Mouse (Mus musculus) thymus, adult 18-20 months (tissue): Measurements from ENCODE around the gene Gpatch3.

Experiments used
- DNase-seq, 2 experiments: peaks; one replicate each; pipeline ENCODE4 v3.0.0; 2022; ENCODE audit warnings: mixed read lengths in 2 of 2

Gene Gpatch3

GRCm38 (mm10) chr4:133574070-133574842 lies at the start of gene Gpatch3:
Gene Gpatch3 (plus strand): TSS chr4:133574745.
- DNase-seq: peak; percentile 65 to 72

- no peak for DNase-seq
Measured at GRCm38 (mm10) chr4:133527788-133528187, 46.8 kb upstream of the Gpatch3 start.

DNA sequence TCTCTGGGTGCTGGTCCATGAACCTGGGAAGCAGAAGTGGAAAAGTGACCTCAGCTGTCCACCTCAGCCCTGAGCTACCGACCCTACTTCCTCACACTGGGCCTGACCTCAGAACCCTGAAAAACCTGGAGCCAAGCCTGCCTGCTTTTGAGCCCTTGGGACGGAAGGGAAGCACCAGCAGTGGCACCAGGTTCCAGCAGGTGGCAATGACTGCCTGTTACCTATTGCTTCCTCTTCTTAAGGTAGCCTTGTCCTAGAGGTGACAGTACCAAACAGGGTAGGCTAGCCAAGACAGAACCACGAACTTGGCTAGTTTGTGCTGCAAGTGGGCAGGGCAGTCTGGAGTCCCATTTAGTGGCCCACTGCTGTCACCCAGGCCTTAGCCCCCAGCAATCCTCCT lies 41.8 kb upstream of the Gpatch3 start:
- no peak for DNase-seq

DNA sequence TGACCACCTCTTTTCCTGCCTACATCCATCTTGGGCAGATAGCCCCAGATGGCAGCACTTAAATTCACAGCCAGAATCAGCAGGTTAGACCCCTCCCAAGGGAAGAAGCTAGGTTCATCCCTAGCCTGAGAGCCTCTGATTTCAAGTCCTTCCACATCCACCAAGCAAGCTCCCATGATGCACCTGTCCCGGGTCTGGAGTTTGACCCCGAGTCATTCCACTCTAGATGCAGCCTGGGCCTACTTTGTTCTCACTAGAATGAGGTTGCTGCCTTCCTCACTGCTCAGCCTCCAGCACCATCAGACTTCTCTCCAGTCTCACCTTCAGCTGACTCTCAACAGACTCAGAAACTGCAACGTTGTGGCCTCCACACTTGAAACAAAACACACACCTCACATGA lies 38.5 kb upstream of the Gpatch3 start:
- DNase-seq: no peak

DNA sequence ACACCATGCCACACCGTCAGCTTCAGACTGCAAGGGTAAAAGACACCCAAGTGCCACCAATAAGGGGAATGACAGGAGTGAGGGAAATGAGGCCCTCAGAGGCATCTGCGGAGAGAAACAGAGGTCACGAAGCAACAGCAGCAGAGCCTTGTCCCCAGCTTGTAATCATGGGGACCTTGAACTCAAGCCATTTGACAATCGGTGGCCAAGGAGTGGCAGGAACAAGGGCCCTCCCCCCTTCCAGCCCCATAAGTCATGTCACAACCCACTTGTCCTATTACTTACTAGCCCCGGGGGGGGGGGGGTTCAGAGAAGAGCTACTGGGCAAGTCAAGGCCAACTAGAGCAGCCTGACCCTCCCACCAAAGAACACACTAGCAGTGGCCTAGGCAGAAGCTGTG lies 37.9 kb upstream of the Gpatch3 start:
- DNase-seq: no peak

- DNase-seq: peak; percentile 94 to 95
Measured at GRCm38 (mm10) chr4:133545272-133546231, 29.0 kb upstream of the Gpatch3 start, which contains the start of gene Nudc. Gene Nudc (minus strand): TSS chr4:133545996.

DNA sequence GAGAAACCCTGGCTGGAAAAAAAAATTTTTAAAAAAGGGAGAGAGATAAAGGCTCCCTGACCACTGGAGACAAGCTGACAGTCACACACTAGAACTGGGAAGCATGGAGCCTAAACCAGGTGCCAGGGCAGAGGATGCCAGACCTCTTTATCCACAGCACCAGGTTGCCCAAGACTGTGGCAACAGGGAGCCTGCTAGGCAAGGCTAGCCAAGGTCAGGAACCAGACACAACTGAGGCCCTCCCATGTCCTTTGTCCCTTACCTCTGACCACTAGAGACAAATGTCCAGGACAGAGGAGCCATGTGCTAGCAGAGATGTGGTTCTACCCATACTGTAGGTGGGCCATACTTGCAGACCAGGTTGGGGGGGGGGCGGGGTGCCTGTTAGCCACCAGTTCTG lies 22.5 kb upstream of the Gpatch3 start:
- DNase-seq: no peak

GRCm38 (mm10) chr4:133552768-133553447 lies 21.6 kb upstream of the Gpatch3 start, which contains the start of gene Nr0b2:
Gene Nr0b2 (plus strand): TSS chr4:133553376.
- DNase-seq: no peak

DNA sequence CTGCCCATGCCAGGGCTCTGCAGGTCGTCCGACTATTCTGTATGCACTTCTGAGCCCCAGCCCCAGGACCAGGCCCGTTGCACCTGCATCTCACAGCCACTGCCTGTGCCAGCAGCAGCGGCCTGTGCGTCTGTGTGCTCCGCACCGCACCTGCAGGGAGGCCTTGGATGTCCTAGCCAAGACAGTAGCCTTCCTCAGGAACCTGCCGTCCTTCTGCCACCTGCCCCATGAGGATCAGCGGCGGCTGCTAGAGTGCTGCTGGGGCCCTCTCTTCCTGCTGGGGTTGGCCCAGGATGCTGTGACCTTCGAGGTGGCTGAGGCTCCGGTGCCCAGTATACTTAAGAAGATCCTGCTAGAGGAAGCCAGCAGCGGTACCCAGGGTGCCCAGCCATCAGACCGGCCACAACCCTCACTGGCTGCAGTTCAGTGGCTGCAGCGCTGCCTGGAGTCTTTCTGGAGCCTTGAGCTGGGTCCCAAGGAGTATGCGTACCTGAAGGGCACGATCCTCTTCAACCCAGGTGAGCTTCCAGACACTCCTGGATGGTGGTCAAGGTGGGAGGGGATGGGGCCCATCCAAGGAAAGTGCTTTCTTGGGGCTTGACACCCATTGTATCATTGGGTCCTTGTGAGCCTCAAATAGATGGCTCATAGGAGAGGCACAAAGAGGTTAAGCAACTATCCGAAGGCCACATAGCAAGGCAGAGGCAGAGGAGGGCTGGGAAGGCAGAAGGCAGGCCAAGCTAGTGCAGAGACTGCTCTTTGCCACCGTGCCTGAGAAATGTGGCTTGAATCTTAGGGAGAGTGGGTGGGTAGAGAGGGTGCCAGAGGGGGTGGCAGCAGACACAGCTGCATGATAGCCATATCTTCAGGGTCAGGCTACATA lies 20.9 kb upstream of the Gpatch3 start:
- no peak for DNase-seq

DNA sequence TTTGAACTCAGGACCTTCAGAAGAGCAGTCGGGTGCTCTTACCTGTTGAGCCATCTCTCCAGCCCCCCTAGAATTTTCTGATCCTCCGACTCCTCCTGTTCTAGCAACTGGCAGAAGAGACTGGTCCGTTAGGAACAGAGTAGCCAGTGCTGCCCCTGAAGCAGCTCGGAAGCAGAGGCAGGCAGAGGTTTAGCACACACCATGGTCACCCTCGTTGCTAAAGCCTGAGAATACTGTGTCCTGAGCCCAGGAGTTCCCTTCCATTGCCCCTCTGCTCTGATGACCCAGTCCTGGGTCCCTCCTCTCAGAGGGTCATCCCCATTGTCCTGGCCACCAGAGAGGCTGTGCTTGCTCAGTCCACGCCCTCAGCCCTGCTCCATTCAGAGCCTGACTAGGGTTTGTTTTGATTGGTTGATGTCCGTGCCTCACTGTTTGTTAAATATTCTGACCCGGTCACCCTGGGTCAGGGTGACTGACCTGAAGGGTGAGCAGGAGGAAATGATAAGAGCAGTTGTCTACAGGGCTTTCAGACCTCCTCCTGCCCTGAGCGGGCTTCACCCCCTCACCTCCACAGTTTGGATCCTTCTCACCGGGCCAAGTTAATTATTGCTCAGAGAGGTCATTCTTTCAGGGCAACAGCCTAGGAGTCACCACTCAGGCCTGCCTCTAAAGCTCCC lies 17.4 kb upstream of the Gpatch3 start:
- DNase-seq: no peak

DNA sequence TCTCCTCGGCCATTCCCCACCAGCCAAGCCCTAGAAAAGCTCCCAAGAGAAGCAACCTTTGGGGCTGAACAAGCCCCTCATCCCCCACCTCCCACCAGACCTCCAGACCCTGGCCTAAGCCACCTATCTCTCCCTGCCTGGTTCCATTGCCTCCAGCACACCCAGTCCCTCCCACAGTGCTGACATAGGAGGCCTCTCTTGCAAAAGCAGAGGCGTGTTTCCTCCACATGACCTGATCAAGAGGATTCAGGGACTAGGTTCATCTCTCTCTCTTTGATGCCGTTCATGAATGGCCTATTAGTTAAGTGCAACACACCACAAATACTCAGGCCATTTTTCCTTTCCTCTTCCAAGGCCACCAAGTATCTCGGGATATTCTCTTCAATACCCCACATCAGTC lies 14.7 kb upstream of the Gpatch3 start:
- DNase-seq: no peak

DNA sequence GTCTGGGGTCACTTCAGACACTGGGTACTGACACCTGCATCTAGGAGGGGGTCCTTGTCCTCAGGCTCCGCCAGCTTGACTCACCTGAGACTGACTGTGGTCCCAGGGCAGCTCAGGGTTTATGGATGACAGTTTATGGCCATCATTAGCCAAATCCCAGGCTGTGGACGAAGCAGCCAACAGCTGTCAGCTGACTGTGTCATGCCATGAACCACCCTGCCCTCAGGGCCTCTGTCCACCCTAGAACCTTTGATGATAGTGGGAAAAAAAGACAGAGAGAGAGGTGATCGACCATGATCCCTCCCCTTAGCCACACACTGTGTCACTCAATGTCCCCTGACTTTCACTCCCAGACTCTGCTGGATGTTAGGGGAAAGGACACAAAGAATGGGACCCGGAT lies 12.9 kb upstream of the Gpatch3 start:
- no peak for DNase-seq

GRCm38 (mm10) chr4:133563123-133563571 lies 11.4 kb upstream of the Gpatch3 start:
- DNase-seq: no peak

DNA sequence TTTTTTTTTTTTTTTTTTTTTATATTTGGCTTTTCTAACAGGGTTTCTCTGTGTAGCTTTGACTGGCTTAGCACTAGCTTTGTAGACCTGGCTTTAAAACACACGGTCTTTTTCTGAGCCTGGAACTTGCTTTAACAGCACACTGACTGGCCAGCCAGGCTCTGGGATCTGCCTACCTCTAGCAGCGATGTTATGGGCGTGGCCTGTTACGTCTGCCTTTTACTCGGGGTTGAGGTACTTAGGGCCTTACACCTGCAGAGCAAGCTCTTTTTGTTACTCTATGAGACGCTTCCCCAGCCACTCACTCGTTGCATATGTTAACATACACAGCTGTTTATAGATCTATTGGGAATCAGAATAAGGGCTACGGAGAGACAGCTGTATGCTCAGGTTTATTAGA lies 7.3 kb upstream of the Gpatch3 start:
- no peak for DNase-seq

DNA sequence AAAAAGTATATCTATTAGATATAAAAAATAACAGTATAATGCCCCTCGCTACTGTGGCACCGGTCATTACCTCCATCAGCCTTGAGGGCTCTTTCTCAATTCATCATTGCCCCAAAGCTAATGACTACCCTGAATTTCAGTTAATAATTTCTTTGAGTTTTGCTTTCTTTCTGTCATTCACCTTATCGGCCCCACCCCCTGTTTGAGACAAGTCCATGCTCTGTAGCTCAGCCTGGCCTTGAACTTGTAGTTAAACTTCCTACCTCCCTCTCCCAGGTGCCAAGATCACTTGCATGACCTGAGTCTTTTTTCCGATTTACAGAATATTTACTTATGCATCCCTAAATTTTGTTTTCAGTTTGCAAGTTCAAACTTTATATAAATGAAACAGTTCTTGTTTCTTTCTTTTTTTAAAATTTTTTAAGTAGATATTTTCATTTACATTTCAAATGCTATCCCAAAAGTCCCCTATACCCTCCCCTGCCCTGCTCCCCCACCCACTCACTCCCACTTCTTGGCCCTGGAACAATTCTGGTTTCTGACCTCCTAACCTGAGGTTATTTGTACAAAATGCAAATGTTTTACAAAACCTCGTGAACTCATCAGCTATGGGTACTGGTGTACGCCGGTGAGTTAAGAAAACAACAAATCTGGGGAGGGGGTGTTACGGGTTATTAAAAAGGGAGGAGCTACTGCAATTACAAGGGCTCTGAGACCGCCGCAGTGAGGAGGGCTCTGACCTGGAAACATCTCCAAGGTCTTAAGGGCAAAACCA lies 5.1 kb upstream of the Gpatch3 start:
- DNase-seq: no peak

DNA sequence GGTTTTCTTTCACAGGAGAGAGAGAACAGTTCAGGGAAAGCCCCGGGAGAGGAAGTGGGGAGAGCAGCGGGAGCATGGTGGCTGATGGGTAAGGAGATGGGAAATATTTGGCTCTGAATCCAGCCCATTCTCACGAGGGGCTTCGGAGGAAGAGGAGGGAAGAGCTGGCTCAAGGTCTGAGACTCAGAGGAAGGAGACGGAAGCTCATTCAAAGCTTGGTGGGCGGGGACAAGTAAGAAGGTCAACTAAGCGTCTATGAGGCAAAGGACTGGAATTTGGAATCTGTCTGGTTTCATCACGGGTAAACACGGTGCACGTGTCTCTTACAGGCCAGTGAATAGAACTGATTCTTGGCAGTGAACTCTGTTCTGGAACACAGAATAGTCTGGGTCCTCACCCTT lies 4.5 kb upstream of the Gpatch3 start:
- DNase-seq: no peak

DNA sequence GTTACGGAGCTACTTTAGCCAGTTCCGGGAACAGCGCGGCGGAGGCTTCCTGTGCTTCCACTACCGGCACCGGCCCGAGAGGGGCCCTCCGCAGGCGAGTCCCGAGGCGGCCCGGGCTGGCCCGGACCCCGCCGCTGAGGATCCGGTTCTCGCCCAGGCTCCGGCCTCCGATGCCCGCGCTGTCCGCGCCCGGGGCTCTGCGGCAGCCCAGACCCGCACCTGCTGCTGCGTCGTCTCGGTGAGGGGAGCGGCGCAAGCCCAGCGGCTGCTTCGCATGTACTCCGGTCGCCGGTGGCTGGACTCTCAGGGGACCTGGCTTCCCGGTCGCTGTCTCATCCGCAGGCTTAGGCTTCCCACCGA lies 278 bp downstream of the Gpatch3 start:
- DNase-seq: no peak

DNA sequence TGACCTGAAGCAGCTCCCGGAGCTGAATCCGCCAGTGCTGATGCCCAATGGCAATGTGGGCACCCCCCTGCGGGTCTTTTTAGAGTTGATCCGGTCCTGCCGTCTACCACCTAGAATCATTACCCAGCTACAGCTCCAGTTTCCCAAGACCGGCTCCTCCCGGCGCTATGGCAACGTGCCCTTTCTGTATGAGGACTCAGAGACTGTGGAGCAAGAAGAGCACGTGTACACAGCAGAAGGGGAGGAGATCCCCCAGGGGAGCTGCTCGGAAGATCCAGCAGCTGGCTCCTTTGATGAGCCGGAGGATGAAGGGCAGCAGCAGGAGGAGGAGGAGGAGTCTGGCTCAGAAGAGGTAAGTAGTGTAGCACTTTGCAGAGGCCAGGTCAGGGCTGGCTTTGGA lies 3.4 kb downstream of the Gpatch3 start:
- no peak for DNase-seq

- no peak for DNase-seq
Measured at GRCm38 (mm10) chr4:133583690-133584058, 9.1 kb downstream of the Gpatch3 start.

DNA sequence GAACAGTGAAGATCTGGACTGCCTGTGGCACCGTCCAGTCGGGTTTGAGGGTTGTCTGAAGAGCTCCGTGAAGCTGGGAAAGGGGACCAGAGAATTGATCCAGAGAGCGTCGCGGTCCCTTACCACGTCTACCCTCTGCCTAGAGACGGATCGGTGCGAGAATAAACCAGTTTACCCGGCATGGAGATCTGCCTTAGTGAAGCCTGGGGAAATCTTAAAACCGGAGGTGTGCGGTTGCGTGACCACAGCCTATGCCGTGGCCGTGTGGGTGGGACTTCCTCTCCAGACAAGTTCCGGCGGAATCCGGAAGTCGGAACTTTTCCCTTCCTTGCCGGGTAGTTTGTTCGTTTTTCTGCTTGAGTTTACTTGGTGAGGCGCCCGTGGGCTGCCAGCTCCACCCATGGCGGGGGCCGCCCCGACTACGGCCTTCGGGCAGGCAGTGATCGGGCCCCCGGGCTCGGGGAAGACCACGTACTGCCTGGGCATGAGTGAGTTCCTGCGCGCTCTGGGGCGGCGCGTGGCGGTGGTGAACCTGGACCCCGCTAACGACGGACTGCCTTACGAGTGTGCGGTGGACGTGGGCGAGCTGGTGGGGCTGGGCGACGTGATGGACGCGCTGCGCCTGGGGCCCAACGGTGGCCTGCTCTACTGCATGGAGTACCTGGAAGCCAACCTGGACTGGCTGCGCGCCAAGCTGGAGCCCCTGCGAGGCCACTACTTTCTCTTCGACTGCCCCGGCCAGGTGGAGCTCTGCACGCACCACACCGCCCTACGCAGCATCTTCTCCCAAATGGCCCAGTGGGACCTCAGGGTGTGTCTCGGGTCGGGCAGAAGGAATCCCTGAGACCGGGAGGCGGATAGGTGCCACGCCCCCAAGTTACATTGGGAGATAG lies 9.8 kb downstream of the Gpatch3 start, which contains the start of gene Gpn2:
TSS of gene Gpn2 (plus strand) at position 304 of the 893 bp plus-strand sequence.
- peak; percentile 67 to 77 for DNase-seq
